Mouse (Mus musculus) urinary bladder, postnatal 14 days (tissue): ENCODE results near the gene Celsr1.
A peak's percentile ranks its signal among the peaks of the same experiment; 100 is the strongest.

Experiments used
- DNase-seq: peaks from one replicate; pipeline ENCODE4 v3.0.0; 2021; ENCODE audit warnings: low spot score

Celsr1 gene

GRCm38 (mm10) chr15:86033191-86033841 lies at the start of gene Celsr1:
TSS of gene Celsr1 (minus strand) at chr15:86033777.
- no peak for DNase-seq

- DNase-seq = no peak
Observed at GRCm38 (mm10) chr15:86083261-86083741, 49.7 kb upstream of the Celsr1 start.

- DNase-seq = no peak
Observed at GRCm38 (mm10) chr15:86082551-86082961, 49.0 kb upstream of the Celsr1 start.

GRCm38 (mm10) chr15:86081654-86082053 lies 48.1 kb upstream of the Celsr1 start:
- no peak for DNase-seq

GRCm38 (mm10) chr15:86080408-86080807 lies 46.8 kb upstream of the Celsr1 start:
- no peak for DNase-seq

- peak; percentile 48 for DNase-seq
Observed at GRCm38 (mm10) chr15:86079876-86080275, 46.3 kb upstream of the Celsr1 start.

- DNase-seq = peak; percentile 50
Observed at GRCm38 (mm10) chr15:86079467-86079866, 45.9 kb upstream of the Celsr1 start.

- DNase-seq = no peak
Observed at GRCm38 (mm10) chr15:86078481-86079216, 45.1 kb upstream of the Celsr1 start.

GRCm38 (mm10) chr15:86077934-86078333 lies 44.4 kb upstream of the Celsr1 start:
- no peak for DNase-seq

GRCm38 (mm10) chr15:86076378-86076777 lies 42.8 kb upstream of the Celsr1 start:
- DNase-seq = no peak

- no peak for DNase-seq
Observed at GRCm38 (mm10) chr15:86076048-86076315, 42.4 kb upstream of the Celsr1 start.

GRCm38 (mm10) chr15:86075305-86076047 lies 41.9 kb upstream of the Celsr1 start:
- DNase-seq = no peak

- DNase-seq = no peak
Observed at GRCm38 (mm10) chr15:86074171-86074937, 40.8 kb upstream of the Celsr1 start.

- no peak for DNase-seq
Observed at GRCm38 (mm10) chr15:86071166-86071565, 37.6 kb upstream of the Celsr1 start.

GRCm38 (mm10) chr15:86070368-86070767 lies 36.8 kb upstream of the Celsr1 start:
- no peak for DNase-seq

- no peak for DNase-seq
Observed at GRCm38 (mm10) chr15:86069011-86069791, 35.6 kb upstream of the Celsr1 start.

- DNase-seq = no peak
Observed at GRCm38 (mm10) chr15:86067941-86068495, 34.4 kb upstream of the Celsr1 start.

- peak; percentile 64 for DNase-seq
Observed at GRCm38 (mm10) chr15:86067581-86067910, 34.0 kb upstream of the Celsr1 start.

- DNase-seq = no peak
Observed at GRCm38 (mm10) chr15:86066836-86067580, 33.4 kb upstream of the Celsr1 start.

- DNase-seq = no peak
Observed at GRCm38 (mm10) chr15:86065367-86065766, 31.8 kb upstream of the Celsr1 start.

GRCm38 (mm10) chr15:86064850-86065229 lies 31.3 kb upstream of the Celsr1 start:
- DNase-seq = no peak
